Mouse (Mus musculus): Measurements from ENCODE around the gene Epha6.

Gene Epha6

GRCm38 (mm10) chr16:60605061-60605831 lies at the start of gene Epha6:
Gene Epha6, minus strand, starts transcription at chr16:60605531.
- no peak for DNase-seq (ENCODE audit: extremely low read depth, low read depth, low spot score)

GRCm38 (mm10) chr16:60651716-60652115 lies 46.4 kb upstream of the Epha6 start:
- no peak for DNase-seq (ENCODE audit: extremely low read depth, low read depth, low spot score)

- DNase-seq (ENCODE audit: extremely low read depth, low read depth, low spot score), result no peak
Measured at GRCm38 (mm10) chr16:60628091-60628490, 22.8 kb upstream of the Epha6 start.

- DNase-seq (ENCODE audit: extremely low read depth, low read depth, low spot score), result no peak
Measured at GRCm38 (mm10) chr16:60605832-60606583, 677 bp upstream of the Epha6 start.

GRCm38 (mm10) chr16:60604613-60605012 lies 718 bp downstream of the Epha6 start:
- DNase-seq (ENCODE audit: extremely low read depth, low read depth, low spot score), result no peak

GRCm38 (mm10) chr16:60585322-60585721 lies 20.0 kb downstream of the Epha6 start:
- DNase-seq (ENCODE audit: extremely low read depth, low read depth, low spot score), result no peak

- DNase-seq (ENCODE audit: extremely low read depth, low read depth, low spot score), result no peak
Measured at GRCm38 (mm10) chr16:60584695-60585094, 20.6 kb downstream of the Epha6 start.

GRCm38 (mm10) chr16:60570546-60570945 lies 34.8 kb downstream of the Epha6 start:
- no peak for DNase-seq (ENCODE audit: extremely low read depth, low read depth, low spot score)

GRCm38 (mm10) chr16:60544385-60544784 lies 60.9 kb downstream of the Epha6 start:
- DNase-seq (ENCODE audit: extremely low read depth, low read depth, low spot score), result no peak

- DNase-seq (ENCODE audit: extremely low read depth, low read depth, low spot score), result no peak
Measured at GRCm38 (mm10) chr16:60538233-60538632, 67.1 kb downstream of the Epha6 start.

GRCm38 (mm10) chr16:60509707-60510106 lies 95.6 kb downstream of the Epha6 start:
- DNase-seq (ENCODE audit: extremely low read depth, low read depth, low spot score), result no peak

GRCm38 (mm10) chr16:60499567-60499966 lies 105.8 kb downstream of the Epha6 start:
- DNase-seq (ENCODE audit: extremely low read depth, low read depth, low spot score), result no peak

GRCm38 (mm10) chr16:60475776-60476175 lies 129.6 kb downstream of the Epha6 start:
- no peak for DNase-seq (ENCODE audit: extremely low read depth, low read depth, low spot score)

- no peak for DNase-seq (ENCODE audit: extremely low read depth, low read depth, low spot score)
Measured at GRCm38 (mm10) chr16:60468200-60468785, 137.0 kb downstream of the Epha6 start.

GRCm38 (mm10) chr16:60435283-60435682 lies 170.0 kb downstream of the Epha6 start:
- DNase-seq (ENCODE audit: extremely low read depth, low read depth, low spot score), result no peak

GRCm38 (mm10) chr16:60434241-60434640 lies 171.1 kb downstream of the Epha6 start:
- DNase-seq (ENCODE audit: extremely low read depth, low read depth, low spot score), result no peak

GRCm38 (mm10) chr16:60395306-60395705 lies 210.0 kb downstream of the Epha6 start:
- DNase-seq (ENCODE audit: extremely low read depth, low read depth, low spot score), result no peak

GRCm38 (mm10) chr16:60392961-60393360 lies 212.4 kb downstream of the Epha6 start:
- DNase-seq (ENCODE audit: extremely low read depth, low read depth, low spot score), result no peak

- no peak for DNase-seq (ENCODE audit: extremely low read depth, low read depth, low spot score)
Measured at GRCm38 (mm10) chr16:60375147-60375546, 230.2 kb downstream of the Epha6 start.

- no peak for DNase-seq (ENCODE audit: extremely low read depth, low read depth, low spot score)
Measured at GRCm38 (mm10) chr16:60283963-60284362, 321.4 kb downstream of the Epha6 start.

- DNase-seq (ENCODE audit: extremely low read depth, low read depth, low spot score), result no peak
Measured at GRCm38 (mm10) chr16:60274109-60274508, 331.2 kb downstream of the Epha6 start.
